Mouse (Mus musculus): ENCODE measurements around the gene Tas2r135. TPM values are rescaled to one million over a fixed set of nuclear protein-coding genes. Genes with fewer than 3 reads are reported as not detected.

Gene Tas2r135
- polyA plus RNA-seq, 1 experiment, result not detected

DNA sequence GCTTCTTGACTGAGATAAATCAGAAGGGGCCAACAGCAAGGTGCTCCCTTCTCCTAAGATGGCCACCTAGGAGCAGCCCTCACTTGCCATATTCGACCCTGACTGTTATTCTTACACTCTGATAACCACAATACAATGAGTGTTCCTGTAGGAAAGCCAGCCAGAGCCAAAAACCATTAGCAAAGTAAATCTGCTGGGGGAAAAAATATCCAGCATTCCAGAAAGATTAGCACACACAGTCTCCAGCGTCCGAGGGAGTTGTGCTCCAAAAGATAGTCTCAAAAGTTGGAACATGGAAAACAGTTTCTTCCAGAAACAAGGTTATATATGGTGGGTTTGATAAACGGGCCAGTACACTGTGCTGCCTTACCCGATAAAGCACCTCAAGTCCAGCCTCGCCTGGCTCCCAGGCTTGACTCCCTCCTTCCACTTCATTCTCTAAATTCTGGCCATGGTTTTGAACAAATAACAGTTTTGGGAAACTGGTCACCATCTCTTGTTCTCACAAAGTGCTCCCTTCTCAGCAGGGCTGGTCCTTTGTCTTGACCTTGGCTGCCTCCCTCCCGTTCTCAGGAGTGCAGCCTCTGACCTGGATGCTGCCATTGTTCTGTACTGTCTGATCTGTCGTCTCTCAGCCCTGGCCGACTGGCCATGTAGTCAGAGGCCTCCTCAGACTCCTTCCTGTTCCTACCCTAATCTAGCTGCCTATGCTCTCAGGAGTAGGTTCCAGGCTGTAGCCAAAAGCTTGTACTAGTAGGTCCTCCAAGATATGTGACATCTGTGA, 45.7 kb upstream of the Tas2r135 start:
- Histone ChIP-seq H3K79me2 (ENCODE audit: control insufficient read depth, insufficient read depth) (peaks cover 19% of the 10 kb centered on the region), H3K4me3 (no peak overlapping the region), H3K36me3 (ENCODE audit: control insufficient read depth, insufficient read depth) (peaks cover 54% of the 10 kb centered on the region), H3ac (ENCODE audit: control insufficient read depth, insufficient read length) (no peak overlapping the region), H3K4me2 (ENCODE audit: low read depth) (no peak overlapping the region), H3K27me3 (ENCODE audit: control insufficient read depth, insufficient read depth, insufficient read length) (no peaks in the 10 kb centered on the region)
- TF ChIP-seq POLR2AphosphoS2 (IDR thresholded peaks at IDR 0.05; ENCODE audit: insufficient read length, low read depth), result peak; percentile 96
- TF ChIP-seq E2F4 (IDR thresholded peaks at IDR 0.05; ENCODE audit: insufficient read depth), result no peak
- no peak for TF ChIP-seq SRF (IDR thresholded peaks at IDR 0.05; ENCODE audit: control insufficient read depth, insufficient read length, low read depth)
- TF ChIP-seq POLR2A (IDR thresholded peaks at IDR 0.05; ENCODE audit: insufficient read length, low read depth), result peak; percentile 52
- TF ChIP-seq TCF12 (IDR thresholded peaks at IDR 0.05; ENCODE audit: insufficient read depth, poor library complexity, severe bottlenecking), result no peak

DNA sequence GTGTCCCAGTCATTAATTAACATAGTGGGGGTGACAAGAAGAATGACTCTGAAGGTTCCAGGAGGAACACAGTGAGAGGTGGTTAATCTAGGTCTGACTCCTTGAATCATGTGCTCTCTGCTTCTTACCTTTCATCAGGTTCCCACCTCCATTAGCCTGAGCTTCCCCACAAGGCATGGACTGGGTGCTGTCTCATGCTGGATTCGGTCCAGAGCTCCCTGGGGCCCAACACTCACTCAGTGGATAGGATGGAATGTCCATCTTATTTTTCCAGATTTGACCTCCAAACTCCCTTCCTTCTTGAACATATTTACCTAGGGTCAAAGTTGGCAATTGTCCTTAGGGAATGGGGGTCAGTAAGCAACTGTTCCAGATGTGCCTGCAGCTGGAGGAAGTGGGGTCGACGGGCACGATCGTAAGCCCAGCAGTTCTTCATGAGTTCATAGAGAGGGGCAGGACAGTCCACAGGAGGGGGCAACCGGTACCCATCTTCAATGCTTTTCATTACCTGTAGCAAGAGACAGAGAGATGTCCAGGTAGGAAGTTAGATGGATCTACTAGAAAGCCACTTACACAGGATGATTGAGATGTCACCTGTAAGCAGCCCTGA, 44.9 kb upstream of the Tas2r135 start:
- peaks cover 46% of the 10 kb centered on the region for H3K36me3 ChIP-seq (ENCODE audit: control insufficient read depth, insufficient read depth)
- no peak overlapping the region for H3ac ChIP-seq (ENCODE audit: control insufficient read depth, insufficient read length)
- TF ChIP-seq POLR2AphosphoS2 (IDR thresholded peaks at IDR 0.05; ENCODE audit: insufficient read length, low read depth) (peak; percentile 69), TCF3 (IDR thresholded peaks at IDR 0.05; ENCODE audit: insufficient read length, low read depth) (no peak), POLR2A (IDR thresholded peaks at IDR 0.05; ENCODE audit: insufficient read length, low read depth) (peak; percentile 54)
- H3K27me3 ChIP-seq (ENCODE audit: control insufficient read depth, insufficient read depth, insufficient read length), result no peaks in the 10 kb centered on the region
- no peak overlapping the region for H3K4me3 ChIP-seq
- peaks cover 11% of the 10 kb centered on the region for H3K79me2 ChIP-seq (ENCODE audit: control insufficient read depth, insufficient read depth)
- H3K4me2 ChIP-seq (ENCODE audit: low read depth), result no peak overlapping the region

DNA sequence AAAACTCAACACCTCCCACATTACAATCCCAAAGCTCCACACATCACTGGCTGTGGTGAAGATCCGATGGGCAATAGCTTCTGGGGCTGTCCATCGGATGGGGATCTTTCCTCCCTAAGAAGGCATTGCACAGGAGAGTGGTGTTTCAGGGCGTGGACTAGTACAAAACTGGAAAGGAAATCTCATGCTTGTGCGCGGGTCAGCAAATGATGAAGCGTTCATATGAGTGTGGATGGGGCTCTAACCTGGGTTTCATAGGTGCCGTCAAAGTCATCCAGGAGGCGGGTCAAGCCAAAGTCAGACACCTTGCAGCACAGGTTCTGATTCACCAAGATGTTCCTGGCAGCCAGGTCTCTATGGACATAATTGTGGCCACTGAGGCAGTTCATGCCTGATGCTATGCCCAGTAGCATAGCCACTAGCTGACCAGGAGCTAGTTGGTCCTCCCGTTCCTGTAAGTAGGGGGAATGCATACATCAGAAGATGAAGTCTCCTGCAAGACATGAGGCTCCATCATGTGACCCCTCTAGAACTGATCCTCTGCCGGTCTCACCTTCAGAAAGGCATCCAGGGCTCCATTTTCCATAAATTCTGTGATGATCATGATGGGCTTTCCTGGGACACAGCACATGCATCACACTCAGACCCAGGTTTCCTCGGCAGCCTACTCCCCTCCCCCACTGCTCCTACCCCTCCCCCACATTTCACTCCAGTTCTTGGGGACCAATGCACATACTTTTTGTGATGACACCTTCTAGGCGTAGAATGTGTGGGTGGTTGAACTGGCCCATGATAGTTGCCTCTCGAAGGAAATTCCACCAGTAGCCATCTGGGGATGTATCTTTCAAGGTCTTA, 44.0 kb upstream of the Tas2r135 start:
- peaks cover 42% of the 10 kb centered on the region for H3K36me3 ChIP-seq (ENCODE audit: control insufficient read depth, insufficient read depth)
- peaks cover 2% of the 10 kb centered on the region for H3K79me2 ChIP-seq (ENCODE audit: control insufficient read depth, insufficient read depth)
- H3K4me2 ChIP-seq (ENCODE audit: low read depth), result no peak overlapping the region
- no peak for TF ChIP-seq MAX (IDR thresholded peaks at IDR 0.05; ENCODE audit: low read depth)
- TF ChIP-seq MYOD1 (IDR thresholded peaks at IDR 0.05; ENCODE audit: control insufficient read depth in 1 of 3, insufficient read length in 2 of 3, low read depth in 2 of 3), result no peak
- TF ChIP-seq POLR2AphosphoS2 (IDR thresholded peaks at IDR 0.05; ENCODE audit: insufficient read length, low read depth), result peak; percentile 92
- peak; percentile 60 for TF ChIP-seq USF1 (IDR thresholded peaks at IDR 0.05; ENCODE audit: low read depth)
- TF ChIP-seq TCF3 (IDR thresholded peaks at IDR 0.05; ENCODE audit: insufficient read length, low read depth), result no peak
- no peak for TF ChIP-seq CEBPB (IDR thresholded peaks at IDR 0.05; ENCODE audit: insufficient read depth, poor library complexity, severe bottlenecking)
- peak; percentile 41 for TF ChIP-seq POLR2A (IDR thresholded peaks at IDR 0.05; ENCODE audit: insufficient read length, low read depth)
- no peaks in the 10 kb centered on the region for H3K27me3 ChIP-seq (ENCODE audit: control insufficient read depth, insufficient read depth, insufficient read length)
- no peak overlapping the region for H3ac ChIP-seq (ENCODE audit: control insufficient read depth, insufficient read length)
- H3K4me3 ChIP-seq, result no peak overlapping the region

DNA sequence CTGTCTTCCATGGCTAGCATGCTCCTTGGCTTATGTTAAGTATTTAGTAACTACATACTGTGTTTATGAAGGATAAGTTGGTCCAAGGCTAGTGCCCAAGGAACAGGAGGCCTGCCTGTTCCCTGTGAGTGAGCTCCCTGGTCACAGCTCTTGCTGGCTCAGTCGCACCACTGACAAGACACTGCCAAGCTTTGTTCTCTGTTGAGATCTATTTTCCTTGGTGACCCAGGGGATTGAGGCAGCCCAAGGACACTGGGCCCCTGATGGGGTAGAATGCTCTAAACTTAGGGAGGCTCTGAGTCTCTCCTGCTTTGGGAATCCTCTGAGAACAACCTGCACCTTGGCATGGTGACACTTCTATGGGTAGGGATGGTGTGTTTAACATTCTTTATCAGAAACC, 43.2 kb upstream of the Tas2r135 start:
- H3ac ChIP-seq (ENCODE audit: control insufficient read depth, insufficient read length), result no peak overlapping the region
- no peak overlapping the region for H3K4me3 ChIP-seq
- no peak overlapping the region for H3K4me2 ChIP-seq (ENCODE audit: low read depth)
- TF ChIP-seq POLR2AphosphoS2 (IDR thresholded peaks at IDR 0.05; ENCODE audit: insufficient read length, low read depth) (peak; percentile 95), MYOD1 (IDR thresholded peaks at IDR 0.05; ENCODE audit: control insufficient read depth in 1 of 3, insufficient read length in 2 of 3, low read depth in 2 of 3) (no peak), POLR2A (IDR thresholded peaks at IDR 0.05; ENCODE audit: insufficient read length, low read depth) (peak; percentile 58), MAX (IDR thresholded peaks at IDR 0.05; ENCODE audit: low read depth) (no peak), E2F4 (IDR thresholded peaks at IDR 0.05; ENCODE audit: insufficient read depth) (no peak), REST (IDR thresholded peaks at IDR 0.05; ENCODE audit: insufficient read depth, insufficient read length) (no peak), TCF12 (IDR thresholded peaks at IDR 0.05; ENCODE audit: insufficient read depth, poor library complexity, severe bottlenecking) (no peak), USF1 (IDR thresholded peaks at IDR 0.05; ENCODE audit: low read depth) (no peak), CEBPB (IDR thresholded peaks at IDR 0.05; ENCODE audit: insufficient read depth, poor library complexity, severe bottlenecking) (no peak)
- no peaks in the 10 kb centered on the region for H3K27me3 ChIP-seq (ENCODE audit: control insufficient read depth, insufficient read depth, insufficient read length)
- no peaks in the 10 kb centered on the region for H3K79me2 ChIP-seq (ENCODE audit: control insufficient read depth, insufficient read depth)
- H3K36me3 ChIP-seq (ENCODE audit: control insufficient read depth, insufficient read depth), result peaks cover 38% of the 10 kb centered on the region

DNA sequence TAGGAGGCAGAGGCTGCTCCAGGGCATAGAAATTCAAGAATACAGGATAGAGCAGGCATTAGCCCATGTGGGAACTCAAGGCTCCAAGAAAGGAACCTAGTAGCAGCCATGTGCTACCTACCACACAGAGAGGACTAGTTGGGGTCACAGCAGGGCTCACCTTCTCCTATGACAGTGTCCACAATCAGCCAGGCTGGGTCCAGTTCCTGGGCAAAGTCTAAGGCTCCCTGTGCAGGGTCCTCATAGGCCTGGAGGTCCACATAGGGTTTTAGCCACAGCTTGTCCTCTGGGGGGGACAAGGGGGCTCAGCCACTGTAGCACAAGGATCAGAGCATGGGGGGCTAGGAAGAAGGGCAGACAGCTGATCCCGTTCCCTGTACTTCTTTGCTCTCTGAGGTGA, 42.7 kb upstream of the Tas2r135 start:
- H3K4me3 ChIP-seq, result no peak overlapping the region
- H3K79me2 ChIP-seq (ENCODE audit: control insufficient read depth, insufficient read depth), result no peaks in the 10 kb centered on the region
- no peak overlapping the region for H3ac ChIP-seq (ENCODE audit: control insufficient read depth, insufficient read length)
- TF ChIP-seq POLR2A (IDR thresholded peaks at IDR 0.05; ENCODE audit: insufficient read length, low read depth) (peak; percentile 47), REST (IDR thresholded peaks at IDR 0.05; ENCODE audit: insufficient read depth, insufficient read length) (no peak), TCF3 (IDR thresholded peaks at IDR 0.05; ENCODE audit: insufficient read length, low read depth) (no peak), MAX (IDR thresholded peaks at IDR 0.05; ENCODE audit: low read depth) (no peak), POLR2AphosphoS2 (IDR thresholded peaks at IDR 0.05; ENCODE audit: insufficient read length, low read depth) (peak; percentile 86), TCF12 (IDR thresholded peaks at IDR 0.05; ENCODE audit: insufficient read depth, poor library complexity, severe bottlenecking) (no peak)
- H3K36me3 ChIP-seq (ENCODE audit: control insufficient read depth, insufficient read depth), result peaks cover 34% of the 10 kb centered on the region
- no peak overlapping the region for H3K4me2 ChIP-seq (ENCODE audit: low read depth)
- no peaks in the 10 kb centered on the region for H3K27me3 ChIP-seq (ENCODE audit: control insufficient read depth, insufficient read depth, insufficient read length)
